Mouse (Mus musculus) retina, postnatal 1 day (tissue): ENCODE measurements around the gene Notch3.
A peak's percentile ranks its signal among the peaks of the same experiment; 100 is the strongest.

Experiments
- DNase-seq: peaks from one replicate; pipeline ENCODE4 v3.0.0-alpha.2; 2012

Notch3 gene

DNA sequence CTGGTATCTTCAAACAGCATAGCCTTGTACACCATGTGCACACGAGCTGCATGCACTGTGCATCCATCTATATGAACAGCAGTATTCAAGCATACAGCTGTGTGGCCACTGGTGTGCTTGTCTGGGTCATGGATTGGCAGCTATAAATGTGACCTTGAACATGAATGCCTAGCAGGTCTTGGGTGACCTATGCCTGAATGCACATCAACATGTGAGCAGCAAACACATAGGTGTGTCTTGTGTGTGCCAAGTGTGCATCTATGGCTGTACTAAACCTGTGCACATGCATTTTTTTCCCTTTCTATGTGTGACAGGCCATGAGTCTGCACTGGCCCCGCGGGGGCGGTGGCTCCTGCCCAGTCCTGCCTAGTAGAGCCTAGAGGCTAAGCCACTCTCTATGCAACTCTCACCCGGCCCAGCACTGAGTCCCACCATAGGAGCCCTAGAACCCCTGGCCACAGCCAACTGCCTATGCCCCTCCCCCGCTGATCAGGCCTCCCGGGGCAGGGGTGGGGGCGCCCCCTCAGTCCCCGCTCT lies 1.3 kb downstream of the Notch3 start:
- peak; percentile 29 for DNase-seq

DNA sequence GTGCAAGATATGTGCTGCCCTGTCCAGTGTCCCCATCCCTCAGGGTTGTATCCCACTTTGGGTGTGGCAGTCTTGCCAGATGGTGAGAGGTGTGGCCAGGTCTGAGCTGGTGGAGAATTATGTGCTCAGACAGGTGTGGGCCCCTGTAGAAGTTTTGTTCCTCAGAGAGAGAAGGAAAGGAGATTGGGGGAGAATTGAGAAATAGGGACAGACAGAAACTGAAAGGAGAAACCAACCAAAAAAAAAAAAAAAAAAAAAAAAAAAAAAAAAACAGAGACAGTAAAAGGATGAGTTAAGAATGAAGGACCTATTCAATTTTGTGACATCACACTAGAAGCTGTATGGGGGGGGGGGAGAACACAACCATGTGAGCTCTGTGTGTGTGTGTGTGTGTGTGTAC lies 1.9 kb downstream of the Notch3 start:
- DNase-seq, result no peak

DNA sequence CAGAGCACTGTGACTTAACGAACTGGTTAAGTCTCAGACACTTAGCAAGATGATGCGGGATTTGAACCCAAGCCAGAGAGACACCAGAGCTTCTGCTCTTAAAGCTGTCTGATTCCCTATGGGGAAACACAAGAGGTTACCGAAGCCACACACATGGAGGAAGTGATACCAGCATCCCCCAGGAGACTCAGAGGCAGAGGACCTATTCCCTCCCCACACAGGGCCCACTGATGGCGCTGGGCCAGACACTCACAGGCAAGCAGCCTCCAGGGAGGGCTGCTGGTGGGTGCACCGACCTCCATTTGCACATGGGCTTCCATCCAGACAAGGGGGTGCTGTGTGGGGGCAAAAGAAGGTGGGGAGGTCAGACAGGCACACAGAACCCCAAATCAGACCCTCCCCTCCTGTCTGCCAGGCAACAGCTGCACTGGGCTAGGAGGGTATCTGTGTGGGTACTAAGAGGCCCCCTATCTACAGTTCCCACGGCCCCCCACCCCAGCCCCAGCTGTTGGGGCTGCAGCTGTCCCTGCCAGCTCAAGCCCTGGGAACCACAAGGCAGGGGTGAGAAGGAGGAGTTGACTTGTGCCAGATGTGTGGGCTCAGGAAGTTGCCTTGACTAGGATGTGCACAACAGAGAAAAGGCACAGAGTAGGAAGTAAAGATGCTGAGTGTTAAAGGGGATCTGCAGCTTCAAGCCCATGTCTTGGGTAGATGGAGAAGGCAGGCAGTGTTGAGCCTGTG lies 2.6 kb downstream of the Notch3 start:
- no peak for DNase-seq

DNA sequence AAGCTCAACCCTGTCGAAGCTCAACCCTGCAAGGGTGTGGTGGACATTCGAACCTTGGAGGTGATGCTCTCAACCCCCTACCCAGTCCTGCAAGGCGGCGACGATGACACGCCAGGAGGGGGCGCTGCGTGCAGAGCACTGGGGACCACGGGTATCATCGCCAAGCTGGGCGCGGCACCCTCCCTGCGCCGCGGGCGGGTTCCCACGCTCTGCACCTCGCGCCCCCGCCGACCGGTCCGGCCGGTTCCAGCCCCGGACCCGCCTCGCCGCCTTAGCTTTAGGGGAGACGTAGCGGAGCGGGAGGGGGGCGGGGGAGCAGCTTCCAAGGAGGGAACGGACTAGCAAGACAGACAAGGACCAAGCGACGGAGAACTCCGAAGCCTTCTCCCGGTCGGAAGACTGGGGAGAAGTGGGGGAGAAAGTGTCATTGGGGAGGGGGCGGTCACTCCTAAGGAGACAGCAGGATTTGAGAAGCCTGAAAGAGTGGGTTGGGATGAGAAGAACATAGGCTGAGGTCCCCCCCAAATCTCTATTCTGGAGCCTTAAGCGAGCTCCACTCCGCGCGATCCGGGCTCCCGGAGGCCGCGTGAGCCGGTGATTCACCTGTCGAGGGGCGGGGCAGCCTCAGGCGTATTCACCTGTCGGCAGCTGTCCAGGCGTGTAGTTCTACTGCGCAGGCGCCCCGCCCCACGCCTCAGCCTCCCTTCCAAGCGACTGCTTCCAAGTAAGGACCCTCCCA lies 4.4 kb downstream of the Notch3 start:
- DNase-seq, result peak; percentile 79

DNA sequence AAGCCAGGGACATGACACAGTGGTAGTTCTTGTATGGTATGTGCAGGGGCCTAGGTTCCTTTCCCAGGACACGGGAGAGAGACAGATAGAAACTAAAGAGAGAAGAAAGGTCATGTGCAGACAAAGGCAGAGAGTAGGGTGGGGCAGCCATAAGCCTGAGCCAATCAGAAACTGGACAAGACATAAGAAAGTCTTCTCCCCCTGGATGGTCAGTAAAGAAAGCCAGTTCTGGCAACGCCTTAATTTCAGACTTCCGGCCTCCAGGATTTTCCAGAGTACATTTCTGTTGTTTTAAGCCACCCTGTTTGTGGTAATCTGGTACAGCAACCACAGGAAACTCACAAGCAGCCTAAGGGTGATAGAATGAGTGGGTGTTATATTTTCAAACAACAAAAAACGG lies 5.8 kb downstream of the Notch3 start:
- DNase-seq, result no peak

DNA sequence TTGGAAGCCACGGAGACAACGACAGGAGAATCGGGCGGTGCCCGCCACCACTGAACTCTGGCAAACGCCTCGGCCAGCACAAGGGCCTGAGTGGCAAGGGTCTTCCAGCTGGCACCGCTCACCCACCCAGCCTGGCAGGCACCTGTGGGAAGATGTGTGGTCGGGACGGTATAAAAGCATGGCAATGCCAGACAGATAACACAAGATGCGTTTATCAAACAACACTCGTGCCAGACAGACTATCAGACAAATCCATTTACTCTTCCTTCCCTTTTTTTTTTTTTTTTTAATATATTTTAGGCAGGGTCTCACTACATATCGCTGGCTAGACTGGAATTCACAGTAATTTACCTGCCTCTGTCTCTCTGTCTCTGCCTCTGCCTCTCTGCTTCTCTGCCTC lies 7.8 kb downstream of the Notch3 start:
- DNase-seq, result no peak

DNA sequence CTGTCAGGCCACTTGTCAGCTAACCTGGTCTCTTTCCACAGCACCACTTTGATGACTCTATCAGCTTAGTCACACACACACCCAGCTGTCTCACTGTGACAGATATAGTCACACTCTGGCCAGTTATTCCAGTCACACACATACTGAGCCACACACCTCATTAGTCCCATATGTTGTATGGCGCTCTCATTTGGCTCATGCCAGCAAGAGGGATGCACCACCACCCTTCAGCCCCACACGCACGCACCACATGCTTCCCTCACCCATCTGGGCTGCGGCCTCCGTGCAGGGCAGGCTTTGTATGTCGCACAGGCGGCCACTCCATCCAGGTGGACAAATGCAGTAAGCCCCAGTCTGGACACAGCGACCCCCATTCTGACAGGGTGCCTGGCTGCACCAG lies 19.9 kb downstream of the Notch3 start:
- no peak for DNase-seq

DNA sequence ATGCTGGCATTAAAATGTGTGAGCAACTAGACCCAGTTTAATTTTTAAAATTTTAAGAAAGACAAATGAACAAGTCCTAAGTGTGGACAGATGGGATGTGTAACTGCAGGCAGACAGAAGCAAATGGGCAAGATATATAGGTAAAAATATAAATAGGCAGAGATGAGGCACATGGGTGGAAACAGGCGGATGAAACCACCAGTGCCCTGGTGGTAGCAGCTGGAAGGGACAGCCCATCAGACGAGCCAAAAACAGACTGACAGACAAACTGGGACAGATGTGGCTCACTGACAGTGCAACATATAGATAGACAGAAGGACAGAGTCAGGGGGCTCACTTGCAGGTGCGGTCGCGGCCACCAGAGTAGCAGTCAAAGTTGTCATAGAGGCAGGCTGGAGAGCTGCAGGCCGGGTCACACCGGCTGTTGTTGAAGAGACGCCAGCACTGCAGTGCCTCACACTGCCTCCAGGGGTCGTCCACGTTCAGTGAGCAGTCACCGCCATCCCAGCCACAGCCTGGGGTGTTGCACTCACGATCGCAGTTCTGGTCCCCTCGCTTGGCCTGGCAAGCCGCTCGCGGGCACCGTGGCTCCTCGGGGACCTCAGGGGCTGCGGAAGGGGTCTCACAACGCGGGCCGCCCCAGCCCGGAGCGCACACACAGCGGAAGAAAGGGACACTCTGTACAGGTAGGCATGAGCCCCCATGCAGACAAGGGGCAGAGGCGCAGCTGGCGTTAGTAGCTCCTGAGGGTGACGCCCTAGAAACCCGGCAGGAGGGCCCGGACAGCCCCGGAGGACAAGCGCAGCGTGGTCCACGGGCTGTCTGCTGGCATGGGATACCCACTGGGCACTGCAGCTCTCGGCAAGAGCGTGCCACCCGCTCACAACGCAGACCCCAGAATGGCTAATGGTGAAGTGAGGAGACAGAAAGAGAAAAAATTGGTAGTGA lies 23.5 kb downstream of the Notch3 start:
- peak; percentile 87 for DNase-seq

DNA sequence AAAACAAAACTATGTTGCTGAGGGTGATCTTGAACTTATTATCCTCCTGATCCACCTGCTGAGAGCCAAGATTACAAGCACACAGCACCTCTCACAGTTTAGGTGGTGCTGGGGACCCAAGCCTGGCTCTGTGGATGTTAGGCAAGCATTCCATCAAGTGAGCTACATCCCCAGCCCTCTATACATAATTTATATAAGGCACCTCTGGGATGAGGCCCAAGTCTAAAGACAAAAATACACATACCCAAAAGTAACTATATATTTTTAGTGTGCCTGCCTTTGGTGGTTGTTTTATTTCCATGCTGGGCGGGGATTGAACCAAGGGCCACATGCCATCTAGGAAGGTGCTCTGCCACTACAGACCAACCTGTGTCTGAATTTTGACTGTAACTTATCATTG lies 24.4 kb downstream of the Notch3 start:
- DNase-seq, result no peak

DNA sequence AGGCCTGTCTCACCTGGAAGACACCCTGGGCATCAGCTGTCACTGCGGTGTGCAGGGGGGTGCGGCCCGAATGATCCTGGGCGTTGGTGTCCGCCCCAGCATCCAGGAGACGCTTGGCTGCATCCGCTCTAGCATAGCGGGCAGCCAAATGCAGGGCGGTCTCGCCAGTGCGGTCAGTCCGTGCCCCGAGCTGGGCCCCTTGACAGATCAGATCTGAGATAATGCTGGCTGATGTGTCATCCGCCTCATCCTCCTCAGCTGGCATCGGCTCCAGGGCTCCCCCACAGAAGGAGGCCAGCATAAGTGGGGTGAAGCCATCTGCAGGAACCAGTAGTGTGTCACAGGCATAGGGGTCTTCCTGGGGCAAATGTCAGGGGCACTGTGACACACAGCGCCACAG lies 33.3 kb downstream of the Notch3 start:
- peak; percentile 50 for DNase-seq

DNA sequence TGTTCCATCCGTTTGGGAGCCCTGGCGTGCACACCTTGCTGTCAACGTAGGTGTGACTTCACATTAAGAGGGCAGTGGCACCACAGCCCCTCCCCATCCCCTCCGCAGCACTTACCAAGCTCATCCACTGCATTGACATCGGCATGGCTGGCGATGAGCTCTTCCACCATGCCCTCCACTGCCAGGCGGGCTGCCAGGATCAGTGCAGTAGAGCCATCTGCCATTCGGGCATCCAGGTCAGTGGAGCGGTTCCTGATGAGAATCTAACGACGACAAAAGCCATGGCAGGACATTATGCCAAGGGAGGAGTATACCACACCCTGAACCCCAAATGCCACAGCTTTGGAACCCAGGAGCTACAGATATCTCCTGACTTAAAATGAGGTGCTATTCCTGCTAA lies 34.6 kb downstream of the Notch3 start:
- DNase-seq, result no peak

DNA sequence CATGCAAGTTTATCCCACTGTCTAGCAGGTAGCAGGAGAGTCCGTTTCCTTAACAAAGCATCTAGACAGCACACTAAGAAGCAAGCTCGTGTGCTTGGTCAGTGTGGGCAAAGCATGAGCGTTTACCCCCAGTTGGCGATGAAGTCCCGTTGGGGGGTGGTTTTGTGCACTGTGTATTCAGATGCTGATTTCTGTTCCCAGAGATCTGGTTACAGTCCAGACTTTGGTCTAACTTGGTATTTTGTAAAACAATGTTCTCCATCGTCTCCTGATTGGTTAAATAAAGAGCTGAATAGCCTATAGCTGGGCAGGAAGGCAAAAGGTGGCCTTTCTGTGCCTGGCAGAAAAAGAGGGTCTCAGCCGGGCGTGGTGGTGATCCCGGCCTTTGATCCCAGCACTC lies 36.1 kb downstream of the Notch3 start:
- DNase-seq, result no peak

DNA sequence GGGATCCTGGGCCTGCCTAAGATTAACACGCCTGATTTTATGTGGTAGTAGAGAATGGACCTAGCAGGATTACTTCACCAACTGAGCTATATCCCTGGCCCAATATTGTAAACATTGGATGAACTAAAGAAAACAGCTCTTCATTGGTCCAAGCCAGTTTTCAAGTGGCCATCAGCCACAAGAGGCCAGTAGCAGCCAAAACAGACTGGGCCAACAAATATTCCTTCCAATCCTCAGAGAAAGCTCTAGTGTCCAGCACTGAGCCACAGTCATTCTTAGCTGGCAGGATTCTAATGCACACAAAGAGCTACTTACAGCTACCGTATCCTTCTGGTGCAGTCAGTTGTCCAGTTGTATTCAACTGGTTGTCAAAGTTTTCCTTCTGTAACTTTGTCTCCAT lies 39.5 kb downstream of the Notch3 start:
- DNase-seq, result no peak

DNA sequence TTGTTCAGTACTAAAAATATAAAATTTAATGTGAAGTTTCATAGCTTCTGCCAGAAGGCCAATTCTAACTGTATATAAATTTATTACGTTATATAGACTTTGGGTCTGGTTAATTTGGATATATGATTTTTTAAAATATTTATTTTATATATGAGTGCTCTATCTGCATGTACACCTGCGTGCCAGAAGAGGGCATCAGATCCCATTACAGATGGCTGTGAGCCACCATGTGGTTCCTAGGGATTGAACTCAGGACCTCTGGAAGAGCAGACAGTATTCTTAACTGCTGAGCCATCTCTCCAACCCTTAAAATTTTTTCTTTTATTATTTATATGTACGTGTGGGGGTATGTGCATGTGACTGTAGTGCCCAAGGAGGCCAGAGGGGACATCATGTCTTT lies 41.2 kb downstream of the Notch3 start:
- no peak for DNase-seq

DNA sequence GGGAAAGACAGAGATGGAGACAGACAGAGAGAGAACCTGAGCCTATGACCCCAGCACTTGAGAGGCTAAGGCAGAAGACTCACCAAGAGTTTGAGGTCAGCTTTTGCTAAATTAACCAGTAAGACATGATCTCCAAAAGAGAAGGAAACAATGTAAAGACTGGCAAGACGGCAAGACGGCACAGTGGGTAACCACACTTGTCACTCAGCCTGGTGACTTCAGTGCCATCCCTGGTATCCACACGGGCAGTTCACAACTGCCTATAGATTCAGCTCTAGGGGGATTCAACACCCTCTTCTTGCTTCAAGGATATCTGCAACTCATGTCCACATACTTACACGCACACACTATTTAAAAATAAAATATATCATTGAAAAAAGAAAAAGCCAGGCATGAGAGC lies 43.1 kb downstream of the Notch3 start:
- no peak for DNase-seq

DNA sequence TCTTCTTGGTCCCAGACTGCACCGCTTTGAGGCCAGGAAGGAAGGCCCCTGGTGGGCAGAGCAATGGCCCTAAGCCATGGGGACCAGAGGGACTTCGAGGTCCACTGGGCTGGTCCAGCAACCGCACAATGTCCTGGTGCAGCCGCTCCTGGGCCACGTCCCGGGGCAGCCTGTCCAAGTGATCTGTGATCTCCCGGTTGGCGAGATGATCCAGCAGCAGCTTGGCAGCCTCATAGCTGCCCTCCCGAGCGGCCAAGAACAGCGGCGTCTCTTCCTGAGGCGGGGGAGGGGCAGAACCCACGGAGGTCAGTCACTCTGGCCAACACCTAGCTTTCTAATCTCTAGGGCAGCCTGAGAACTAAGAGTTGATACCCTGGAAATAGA lies 44.1 kb downstream of the Notch3 start:
- no peak for DNase-seq

DNA sequence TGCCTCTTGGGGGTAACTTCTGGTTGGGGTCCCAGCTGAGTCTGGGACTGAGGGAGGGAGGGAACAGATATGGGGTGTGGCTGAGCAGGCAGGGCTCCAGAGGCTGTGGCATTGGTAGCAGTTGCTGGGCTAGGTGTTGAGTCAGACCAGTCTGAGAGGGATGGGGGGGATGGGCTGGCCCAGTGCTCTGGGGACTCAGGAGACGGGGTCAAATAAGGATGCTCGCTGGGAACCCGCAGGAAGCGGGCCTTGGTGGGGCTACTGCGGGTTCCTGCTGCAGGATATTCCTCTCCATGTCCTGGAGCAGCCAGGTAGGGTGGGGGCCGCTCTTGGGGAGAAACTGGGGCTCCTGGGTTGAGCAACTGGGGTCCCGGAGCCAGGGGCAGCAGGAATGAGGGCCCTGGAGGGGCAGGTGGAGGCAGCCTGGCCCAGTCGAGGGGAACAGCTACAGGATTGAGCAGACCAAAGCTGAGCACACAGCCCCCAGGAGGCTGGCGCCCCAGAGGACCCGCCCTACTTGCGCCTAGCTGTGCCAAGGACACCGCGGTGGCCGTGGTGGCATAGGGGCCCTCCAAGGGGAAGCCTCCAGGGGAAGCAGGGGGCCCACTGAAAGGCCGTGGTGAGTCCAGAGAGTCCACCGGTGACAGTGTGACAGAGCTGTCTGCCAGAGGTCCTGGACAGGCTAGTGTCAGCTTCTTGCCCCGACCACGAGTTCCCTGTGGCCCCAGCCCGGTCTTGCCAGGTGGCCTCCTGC lies 44.6 kb downstream of the Notch3 start:
- DNase-seq, result no peak

DNA sequence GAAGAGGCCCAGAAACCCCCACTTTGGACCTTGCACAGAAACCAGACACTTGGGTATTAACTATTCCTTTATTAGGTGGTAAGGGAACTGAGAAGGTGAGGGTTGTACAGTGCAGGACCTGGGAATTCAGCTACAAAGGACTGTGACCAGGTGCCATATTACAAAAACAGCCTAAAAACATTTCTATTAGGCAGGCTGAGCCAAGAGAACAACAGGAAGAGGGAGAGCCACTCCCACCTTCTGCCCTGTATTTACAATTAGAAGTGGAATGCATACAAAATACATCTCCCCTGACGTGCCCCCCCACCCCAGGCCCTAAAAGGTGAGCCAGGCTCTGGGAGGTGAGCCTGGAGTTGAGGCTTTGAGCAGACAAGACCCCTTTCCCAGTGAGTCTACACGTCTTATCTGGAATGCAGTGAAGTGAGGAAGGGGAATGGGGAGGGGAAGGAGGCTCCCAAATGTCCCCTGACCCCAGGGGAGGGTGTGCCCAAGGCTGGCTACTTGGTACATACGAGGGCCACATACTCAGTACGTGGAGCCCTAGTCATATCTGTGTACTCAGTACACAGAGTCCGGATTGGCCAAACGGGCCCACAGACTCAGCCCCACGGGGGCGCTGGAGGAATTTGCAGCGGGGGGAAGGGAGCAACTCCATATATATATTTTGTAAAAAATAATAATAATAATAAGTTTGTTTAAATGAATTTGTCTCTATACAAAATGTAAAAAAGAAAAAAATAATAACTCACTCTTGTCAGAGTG lies 45.7 kb downstream of the Notch3 start:
- no peak for DNase-seq

DNA sequence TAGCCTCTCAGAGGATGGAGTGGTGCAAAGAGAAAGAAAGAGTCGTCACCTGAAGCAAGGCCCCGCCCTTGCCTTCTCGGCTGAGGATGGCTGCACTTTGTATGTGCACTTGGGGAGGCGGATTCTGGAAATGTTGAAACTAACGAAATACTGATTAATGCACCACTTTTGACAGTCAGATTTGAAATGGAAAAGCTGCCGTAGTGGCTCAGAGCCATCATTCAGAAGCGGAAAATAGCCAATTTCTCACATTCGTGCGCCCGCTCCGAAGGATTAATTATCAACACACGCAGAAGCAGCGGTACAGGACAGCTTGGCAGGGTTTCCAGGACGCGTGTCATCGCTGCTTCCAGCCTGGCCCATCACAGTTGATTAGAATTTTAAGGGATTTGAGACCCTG lies 47.5 kb downstream of the Notch3 start:
- DNase-seq, result no peak

DNA sequence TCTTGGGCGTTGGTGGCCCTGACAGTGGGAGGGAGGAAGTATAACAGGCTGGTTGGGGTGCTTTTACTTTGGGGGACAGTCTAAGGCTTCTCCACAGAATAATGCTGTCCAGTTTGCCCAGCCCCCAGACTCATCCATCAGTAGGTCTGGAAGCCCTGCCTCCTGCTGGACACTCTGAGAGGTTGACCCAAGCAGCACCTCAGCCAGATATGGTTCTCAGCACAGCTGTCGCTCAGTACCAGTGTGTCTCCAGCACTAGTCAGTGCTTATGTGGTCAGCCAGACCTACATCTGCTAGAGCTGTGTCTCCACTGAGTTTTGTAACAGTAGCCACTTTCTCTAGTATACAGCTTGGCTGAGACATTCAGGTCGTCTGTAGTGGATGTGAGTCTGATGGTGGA lies 48.2 kb downstream of the Notch3 start:
- DNase-seq, result peak; percentile 45

DNA sequence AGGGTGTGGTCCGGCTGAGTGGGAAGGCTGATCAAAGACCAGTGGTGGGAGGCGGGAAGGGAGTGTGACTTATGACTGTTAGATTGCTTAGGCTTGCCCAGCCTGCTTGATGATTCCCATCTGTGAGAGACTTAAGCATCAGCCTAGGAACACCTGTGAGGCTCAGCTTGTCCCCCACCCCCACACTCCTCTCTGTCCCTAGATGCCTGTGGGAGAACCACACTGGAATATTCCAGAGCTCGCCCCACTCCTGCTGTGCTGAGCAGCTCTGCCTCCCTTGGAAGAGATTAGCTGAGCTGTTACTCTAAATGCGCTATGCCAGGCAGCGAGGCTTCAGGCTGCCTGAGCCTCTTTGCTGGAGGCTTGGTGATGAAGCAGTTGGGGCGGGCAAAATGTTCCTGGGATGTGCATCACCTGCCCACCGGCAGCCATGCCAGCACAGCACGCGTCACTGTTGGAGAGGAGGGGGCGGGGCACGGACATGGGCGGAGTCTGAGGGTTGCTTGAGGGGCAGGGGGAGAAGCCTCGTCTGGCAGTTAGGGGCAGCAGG lies 48.7 kb downstream of the Notch3 start:
- DNase-seq, result peak; percentile 79
